Mouse (Mus musculus) liver, embryonic 14.5 days (tissue): Measurements from ENCODE around the gene Tbl1xr1.

Source experiments
- CTCF ChIP-seq: IDR thresholded peaks from 2 replicates; pipeline ENCODE4 v1.5.1; 2016; ENCODE audit warnings: antibody characterized with exemption, low read depth, control low read depth
- EP300 ChIP-seq: IDR thresholded peaks from 2 replicates; pipeline ENCODE4 v1.6.1; 2016; ENCODE audit warnings: antibody characterized with exemption, low read depth

GRCm38 (mm10) chr3:22039036-22039795 lies 37.2 kb upstream of the Tbl1xr1 start:
- TF ChIP-seq CTCF (no peak), EP300 (no peak)
